In genomic region chr7:70364798-70365197, GRCm38 (mm10) we compare ENCODE assay signal across 8 mouse cellular contexts. TPM values are rescaled to one million over a fixed set of nuclear protein-coding genes. Genes with fewer than 3 reads are reported as not detected.
DNase-seq lines count a peak whose midpoint lies in the region; ATAC-seq and TF ChIP-seq lines count a peak whose summit lies in the region.

No protein-coding gene starts in this region.

- no peaks in the 10 kb centered on the region for H3K4me1 ChIP-seq in cortical plate, adult 2 months (ENCODE audit: control insufficient read depth, insufficient read depth, low read length)
- H3K4me1 ChIP-seq in limb, embryonic 11.5 days (ENCODE audit: control insufficient read depth, insufficient read depth, low read length): peaks cover 16% of the 10 kb centered on the region

- peak; percentile 10; the same call in 1 of the 2 replicates for TF ChIP-seq CTCF in cortical plate, adult 2 months (IDR thresholded peaks at IDR 0.05; ENCODE audit: extremely low read depth, insufficient read depth, low read length)

- H3K9me3 ChIP-seq in limb, embryonic 11.5 days (ENCODE audit: control insufficient read depth, low read length): no peaks in the 10 kb centered on the region

- peaks cover 25% of the 10 kb centered on the region for H3K27me3 ChIP-seq in limb, embryonic 11.5 days (ENCODE audit: control insufficient read depth, insufficient read depth, low read length)

- 2% methylated on average over 3 of the region's 3 CpGs for WGBS in limb, embryonic 11.5 days

- peak overlapping the region; percentile 49 for H3K4me3 ChIP-seq in cortical plate, adult 2 months (ENCODE audit: insufficient read depth, low read length)
- H3K4me3 ChIP-seq in limb, embryonic 11.5 days (ENCODE audit: low read depth, low read length): peak overlapping the region; percentile 41

- peak overlapping the region; percentile 56 for H3K9ac ChIP-seq in limb, embryonic 11.5 days (ENCODE audit: low read length)

- no peaks in the 10 kb centered on the region for H3K36me3 ChIP-seq in limb, embryonic 11.5 days (ENCODE audit: control insufficient read depth, insufficient read depth, low read length)

- ATAC-seq in limb, embryonic 11.5 days (ENCODE audit: insufficient number of reproducible peaks, low FRiP score, low TSS enrichment, low read depth): no peak

- no peak for TF ChIP-seq POLR2A in cortical plate, adult 2 months (IDR thresholded peaks at IDR 0.05; ENCODE audit: extremely low read depth, insufficient read depth, low read length)

- H3K27ac ChIP-seq in cortical plate, adult 2 months (ENCODE audit: insufficient read depth, low read length): no peak overlapping the region
- H3K27ac ChIP-seq in limb, embryonic 11.5 days (replicated peaks; ENCODE audit: low read depth, low read length): no peak overlapping the region; the same call in 1 of the 2 replicates

- DNase-seq in adrenal gland, adult 2 months: peak; percentile 65
- no peak for DNase-seq in adrenal gland, adult 8-10 months
- peak; percentile 15 for DNase-seq in heart, postnatal 4 days
- DNase-seq in limb, embryonic 11.5 days (ENCODE audit: low spot score): peak; percentile 55
- DNase-seq in neural tube, embryonic 10.5 days (ENCODE audit: extremely low spot score, low spot score): peak; percentile 67
- DNase-seq in left cerebral cortex, postnatal 25 days (ENCODE audit: low spot score in 2 of 2): no peak
- DNase-seq in gastrocnemius, postnatal 4 days (ENCODE audit: low spot score in 2 of 2): no peak

- peak overlapping the region; percentile 58 for H3K4me2 ChIP-seq in limb, embryonic 11.5 days (ENCODE audit: low read depth, severe bottlenecking)

- intact Hi-C loops in left cerebral cortex, postnatal 25 days (cut with DNase I): loop anchor here (5.0 to 10.0 kb wide), 5 partner anchors 37 to 1780 kb away; no protein-coding TSS in a partner anchor

RNA-seq across cellular contexts. Expression of gene Nr2f2, which starts 1.7 kb away (rescaled TPM):
- total RNA-seq in adrenal gland, adult 2 months (2021): 100 to 1,000 TPM; 109 to 132 TPM
- 401 and 472 TPM in 2 replicates for polyA plus RNA-seq in adrenal gland, adult 2 months (2012; rRNA removed)
- 100 to 1,000 TPM; 108 to 141 (median 120) TPM for total RNA-seq in adrenal gland, adult 8-10 months (2022)
- polyA plus RNA-seq in cortical plate, adult 2 months (2012; rRNA removed): 13.8 and 21.2 TPM in 2 replicates
- 10 to 100 TPM; 34.3 to 35.0 TPM for total RNA-seq in heart, postnatal 4 days (2021)
- 71.4 and 79.5 TPM in 2 replicates for polyA plus RNA-seq in limb, embryonic 11.5 days (2014; fragmentation: Nextera tagmentation; extraction: Ambion mirVana)
- 10 to 100 TPM; 34.2 to 38.4 TPM for total RNA-seq in left cerebral cortex, postnatal 25 days (2021)
- 10 to 100 TPM; 42.6 to 52.1 TPM for total RNA-seq in gastrocnemius, postnatal 4 days (2021)

Comparison
In these comparisons a context has a peak if more than half of its experiments do, and no peak if none do; other contexts are left out.
1. DNase-seq: peak in adrenal gland, adult 2 months (single experiment), heart, postnatal 4 days (single experiment), limb, embryonic 11.5 days (single experiment) and neural tube, embryonic 10.5 days (single experiment); none in adrenal gland, adult 8-10 months (single experiment), left cerebral cortex, postnatal 25 days (0 of 2) and gastrocnemius, postnatal 4 days (0 of 2).